Comparison of ENCODE assay signal across 8 mouse cellular contexts in the genomic region with DNA sequence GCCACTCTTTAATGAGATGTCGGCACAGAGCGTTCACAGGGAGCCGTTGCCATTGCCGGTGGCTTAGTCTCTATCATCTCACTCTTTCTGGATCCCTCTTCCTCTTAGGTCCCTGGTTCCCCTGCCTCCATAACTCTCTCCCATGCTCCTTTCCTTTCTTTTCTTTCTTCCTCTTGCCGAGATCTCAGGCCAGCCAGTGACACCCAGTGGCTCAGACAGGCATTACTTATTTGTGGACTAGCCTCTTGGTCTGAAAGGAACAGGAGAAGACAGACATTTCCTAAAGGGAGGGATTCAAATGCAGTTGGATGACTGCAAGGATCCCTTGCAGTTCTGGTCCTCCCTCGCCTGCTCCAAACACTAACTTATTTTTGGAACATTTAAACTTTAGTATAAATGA.
A peak's percentile ranks its signal among the peaks of the same experiment; 100 is the strongest.
DNase-seq lines count a peak whose midpoint lies in the region; ATAC-seq and TF ChIP-seq lines count a peak whose summit lies in the region.

No protein-coding gene starts in this region.

- no peak overlapping the region for H3K4me2 ChIP-seq in lung, embryonic 14.5 days

- H3K79me3 ChIP-seq in C2C12 (ENCODE audit: low read depth), result no peaks in the 10 kb centered on the region

- no peak; the same call in 1 of the 2 replicates for ATAC-seq in lung, embryonic 14.5 days (ENCODE audit: insufficient read depth)

- H3K4me1 ChIP-seq in MEL (ENCODE audit: control insufficient read depth in 1 of 2, insufficient read depth in 2 of 2, low read length in 2 of 2), result no peaks in the 10 kb centered on the region
- no peaks in the 10 kb centered on the region for H3K4me1 ChIP-seq in lung, embryonic 14.5 days (ENCODE audit: insufficient read depth)

- no peak for TF ChIP-seq POLR2A in MEL (IDR thresholded peaks at IDR 0.05; ENCODE audit: control insufficient read depth in 1 of 2, insufficient read depth in 1 of 2, low read depth in 1 of 2, low read length in 2 of 2, poor library complexity in 1 of 2)

- peak; percentile 71 for TF ChIP-seq RAD21 in MEL (IDR thresholded peaks at IDR 0.05; ENCODE audit: low read depth, low read length)

- H3ac ChIP-seq in C2C12 (ENCODE audit: control insufficient read depth, insufficient read length, low read depth), result no peak overlapping the region

- no peak overlapping the region for H3K9ac ChIP-seq in MEL (ENCODE audit: control insufficient read depth, low read depth, low read length, poor library complexity, severe bottlenecking)
- no peak overlapping the region for H3K9ac ChIP-seq in lung, embryonic 14.5 days

- WGBS in lung, embryonic 14.5 days, result 46% methylated on average over 6 of the region's 6 CpGs

- H3K79me2 ChIP-seq in C2C12 (ENCODE audit: control insufficient read depth, insufficient read depth) (no peaks in the 10 kb centered on the region), MEL (ENCODE audit: control insufficient read depth, insufficient read depth, low read length, poor library complexity) (no peaks in the 10 kb centered on the region)

- H3K27me3 ChIP-seq in C2C12 (ENCODE audit: control insufficient read depth, insufficient read depth, insufficient read length) (no peaks in the 10 kb centered on the region), MEL (ENCODE audit: control insufficient read depth in 1 of 2, insufficient read depth in 2 of 2, low read length in 2 of 2) (no peaks in the 10 kb centered on the region)
- H3K27me3 ChIP-seq in lung, embryonic 14.5 days (ENCODE audit: insufficient read depth, low read length), result no peaks in the 10 kb centered on the region

- H3K27ac ChIP-seq in MEL (ENCODE audit: control insufficient read depth, low read depth, low read length), result no peak overlapping the region
- H3K27ac ChIP-seq in lung, embryonic 14.5 days (ENCODE audit: low read depth), result no peak overlapping the region

- no peaks in the 10 kb centered on the region for H3K9me3 ChIP-seq in MEL (replicated peaks; ENCODE audit: insufficient read depth, low read length)
- H3K9me3 ChIP-seq in lung, embryonic 14.5 days (ENCODE audit: low read depth, low read length), result no peaks in the 10 kb centered on the region

- no peak for TF ChIP-seq EP300 in MEL (IDR thresholded peaks at IDR 0.05; ENCODE audit: low read depth in 1 of 2, low read length in 2 of 2)

- peak; percentile 24 for DNase-seq in MEL (ENCODE audit: low read depth, low spot score)
- DNase-seq in cerebellum, adult 9-10 months, result peak; percentile 21
- DNase-seq in frontal cortex, postnatal 25 days (ENCODE audit: low spot score in 2 of 2), result peak; percentile 40 to 55
- DNase-seq in kidney, adult 9 months, result peak; percentile 58
- DNase-seq in lung, embryonic 14.5 days, result peak; percentile 82
- DNase-seq in retina, adult 2 months (ENCODE audit: low read depth, low spot score), result peak; percentile 20
- DNase-seq in T-cell, adult 2 months (ENCODE audit: low spot score), result no peak

- no peak overlapping the region for H3K4me3 ChIP-seq in C2C12 (ENCODE audit: insufficient read depth, poor library complexity, severe bottlenecking)
- H3K4me3 ChIP-seq in MEL (ENCODE audit: control insufficient read depth in 1 of 2, insufficient read depth in 1 of 2, low read depth in 2 of 2, low read length in 2 of 2), result no peak overlapping the region
- no peak overlapping the region for H3K4me3 ChIP-seq in lung, embryonic 14.5 days (ENCODE audit: low read depth, low read length)

- H3K36me3 ChIP-seq in C2C12 (ENCODE audit: control insufficient read depth, insufficient read depth), result no peaks in the 10 kb centered on the region
- no peaks in the 10 kb centered on the region for H3K36me3 ChIP-seq in MEL (ENCODE audit: control insufficient read depth in 1 of 2, insufficient read depth in 2 of 2, low read length in 2 of 2)
- H3K36me3 ChIP-seq in lung, embryonic 14.5 days (ENCODE audit: insufficient read depth), result no peaks in the 10 kb centered on the region

- TF ChIP-seq CTCF in C2C12 (IDR thresholded peaks at IDR 0.05; ENCODE audit: control insufficient read depth, insufficient read depth, insufficient read length) (peak; percentile 40), MEL (IDR thresholded peaks at IDR 0.05 in 2 of 3, conservative IDR thresholded peaks at IDR 0.05 in 1 of 3; ENCODE audit: control insufficient read depth in 1 of 3, insufficient read depth in 1 of 3, low read depth in 2 of 3, low read length in 3 of 3, poor library complexity in 1 of 3, severe bottlenecking in 1 of 3) (peak; percentile 21 to 68 (median 65); a peak in 5 of 6 replicates)
- TF ChIP-seq CTCF in lung, embryonic 14.5 days (IDR thresholded peaks at IDR 0.05; ENCODE audit: low read depth), result peak; percentile 84

TF ChIP-seq in C2C12, 6 proteins besides CTCF, POLR2A, EP300 and RAD21:
- TF ChIP-seq MAX (IDR thresholded peaks at IDR 0.05) (no peak), FOSL1 (IDR thresholded peaks at IDR 0.05; ENCODE audit: insufficient read depth, low read length, poor library complexity, severe bottlenecking) (no peak), CEBPB (IDR thresholded peaks at IDR 0.05; ENCODE audit: low read depth) (no peak), USF1 (IDR thresholded peaks at IDR 0.05; ENCODE audit: low read depth) (no peak), MYOG (IDR thresholded peaks at IDR 0.05; ENCODE audit: control insufficient read depth, extremely low read depth, insufficient read length) (no peak), MYOD1 (IDR thresholded peaks at IDR 0.05; ENCODE audit: control insufficient read depth, insufficient read length, low read depth) (no peak)

TF ChIP-seq in MEL, 35 proteins besides CTCF, POLR2A, EP300 and RAD21:
- TF ChIP-seq TAL1 (IDR thresholded peaks at IDR 0.05; ENCODE audit: low read length) (no peak), KAT2A (conservative IDR thresholded peaks at IDR 0.05; ENCODE audit: low read depth, low read length) (no peak), E2F4 (IDR thresholded peaks at IDR 0.05; ENCODE audit: borderline replicate concordance, low read depth, low read length) (no peak), JUND (IDR thresholded peaks at IDR 0.05; ENCODE audit: low read depth, low read length) (no peak), HCFC1 (IDR thresholded peaks at IDR 0.05; ENCODE audit: low read depth, low read length) (no peak), POLR2AphosphoS2 (IDR thresholded peaks at IDR 0.05; ENCODE audit: low read length) (no peak), CHD1 (IDR thresholded peaks at IDR 0.05; ENCODE audit: low read depth, low read length) (no peak), NELFE (IDR thresholded peaks at IDR 0.05; ENCODE audit: low read depth, low read length) (no peak), MAFK (IDR thresholded peaks at IDR 0.05; ENCODE audit: borderline replicate concordance, low read depth, low read length) (no peak), SIN3A (IDR thresholded peaks at IDR 0.05; ENCODE audit: low read length) (no peak), ZKSCAN1 (IDR thresholded peaks at IDR 0.05; ENCODE audit: low read depth, low read length) (no peak), ETS1 (IDR thresholded peaks at IDR 0.05; ENCODE audit: low read depth, low read length) (no peak), SMC3 (IDR thresholded peaks at IDR 0.05; ENCODE audit: low read depth, low read length) (peak; percentile 70), MXI1 (IDR thresholded peaks at IDR 0.05; ENCODE audit: low read depth, low read length) (no peak), ZMIZ1 (IDR thresholded peaks at IDR 0.05; ENCODE audit: low read depth, low read length) (no peak), ZC3H11A (IDR thresholded peaks at IDR 0.05; ENCODE audit: low read depth, low read length) (peak; percentile 38)
